Mouse (Mus musculus) pancreas, adult 10 weeks (tissue): Measurements from ENCODE around the gene Olfr1168. TPM values are rescaled to one million over a fixed set of nuclear protein-coding genes. Genes with fewer than 3 reads are reported as not detected.

Source experiments
- polyA plus RNA-seq: library from polyadenylated mRNA; stranded (reverse); fragments of 350-450 nt; fragmentation: Illumina TruSeq; extraction: RNeasy Lipid Tissue Mini Kit (QIAGEN cat#74804); gene quantifications from one replicate; pipeline ENCODE4 v1.2.3, GENCODE M21; 2015; ENCODE audit warnings: low read depth, low replicate concordance; ENCODE audit not compliant: insufficient read depth

The Olfr1168 gene
- polyA plus RNA-seq = not detected

DNA sequence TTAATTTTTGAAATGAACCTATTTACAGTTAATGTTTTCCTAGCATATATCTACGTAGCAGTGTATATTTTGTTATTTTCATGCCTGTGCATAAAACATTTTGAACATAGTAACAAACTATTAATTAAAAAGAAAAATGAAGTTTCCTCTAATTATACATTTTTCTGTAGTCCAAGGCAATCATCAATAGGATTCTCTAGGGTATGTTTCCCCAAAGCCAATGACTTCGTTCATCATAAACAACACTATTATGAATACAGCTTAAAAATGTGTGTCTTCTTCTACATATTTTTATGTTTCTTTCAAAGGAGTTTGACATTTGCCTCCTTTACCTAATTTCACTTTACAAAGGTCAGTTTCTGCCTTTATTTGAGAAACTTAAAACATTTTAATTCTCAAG lies at the start of gene Olfr1168:
TSS of gene Olfr1168 (plus strand) at position 301 of the 400 bp plus-strand sequence.

GRCm38 (mm10) chr2:88155093-88155492 lies 26.6 kb upstream of the Olfr1168 start, which contains the start of gene Olfr1167:
Gene Olfr1167, minus strand, starts transcription at chr2:88155193.

DNA sequence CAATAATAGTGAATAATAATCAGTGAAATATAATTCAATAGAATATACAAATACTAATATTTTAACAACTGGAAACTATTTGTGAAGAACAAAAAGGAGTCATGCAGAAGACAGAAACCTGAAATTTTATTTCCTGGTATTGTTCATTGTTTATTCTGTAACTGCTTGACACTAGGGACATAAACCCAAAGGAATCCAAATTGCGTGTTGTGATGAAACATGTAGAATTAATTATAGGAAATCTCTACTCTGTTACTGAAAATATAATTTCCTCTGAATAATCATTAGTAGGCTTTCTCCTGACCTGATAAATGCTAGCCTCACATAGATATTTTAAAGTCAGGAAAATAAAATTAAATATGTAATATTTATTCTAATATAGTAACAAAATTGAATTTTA lies 46.6 kb downstream of the Olfr1168 start, which contains the start of gene Olfr1170:
TSS of gene Olfr1170 (minus strand) at position 101 of the 400 bp plus-strand sequence.

Other genes with a start within 250 kb of the Olfr1168 start
- gene Olfr1155, start 236.7 kb upstream of the Olfr1168 start, polyA plus RNA-seq = not detected
- not detected for gene Olfr1156, start 228.8 kb upstream of the Olfr1168 start, polyA plus RNA-seq
- gene Olfr1157, start 213.6 kb upstream of the Olfr1168 start, polyA plus RNA-seq = not detected
- gene Olfr74, start 207.2 kb upstream of the Olfr1168 start, polyA plus RNA-seq = not detected
- not detected for gene Olfr1158, start 191.8 kb upstream of the Olfr1168 start, polyA plus RNA-seq
- gene Olfr1160, start 173.6 kb upstream of the Olfr1168 start, polyA plus RNA-seq = not detected
- not detected for gene Olfr1161, start 159.1 kb upstream of the Olfr1168 start, polyA plus RNA-seq
- gene Olfr73, start 144.2 kb upstream of the Olfr1168 start, polyA plus RNA-seq = not detected
- not detected for gene Olfr1162, start 130.8 kb upstream of the Olfr1168 start, polyA plus RNA-seq
- not detected for gene Olfr1163, start 110.0 kb upstream of the Olfr1168 start, polyA plus RNA-seq
- gene Olfr1164, start 87.9 kb upstream of the Olfr1168 start, polyA plus RNA-seq = not detected
- gene Olfr1166, start 53.6 kb upstream of the Olfr1168 start, polyA plus RNA-seq = not detected
- gene Olfr1167, start 26.7 kb upstream of the Olfr1168 start, polyA plus RNA-seq = not detected
- not detected for gene Olfr1170, start 46.5 kb downstream of the Olfr1168 start, polyA plus RNA-seq
- gene Olfr1173, start 98.0 kb downstream of the Olfr1168 start, polyA plus RNA-seq = not detected
- not detected for gene Olfr1174-ps, start 133.3 kb downstream of the Olfr1168 start, polyA plus RNA-seq
- gene Olfr1175-ps, start 145.3 kb downstream of the Olfr1168 start, polyA plus RNA-seq = not detected
- not detected for gene Olfr1176, start 154.8 kb downstream of the Olfr1168 start, polyA plus RNA-seq
- not detected for gene Olfr1177-ps, start 164.6 kb downstream of the Olfr1168 start, polyA plus RNA-seq
- gene Olfr1178, start 205.2 kb downstream of the Olfr1168 start, polyA plus RNA-seq = not detected
- gene Olfr1179, start 224.6 kb downstream of the Olfr1168 start, polyA plus RNA-seq = not detected
- gene Olfr1180, start 237.3 kb downstream of the Olfr1168 start, polyA plus RNA-seq = not detected
- not detected for gene Olfr1181, start 244.3 kb downstream of the Olfr1168 start, polyA plus RNA-seq